Mouse (Mus musculus) adrenal gland (tissue): Measurements from ENCODE around the gene Timm44.

Experiments
- intact Hi-C: fragments of 180-260 bp; cut with DNase I; formaldehyde crosslinking; loops from one replicate; pipeline ENCODE4 v1.15.1; 2025

The Timm44 gene

DNA sequence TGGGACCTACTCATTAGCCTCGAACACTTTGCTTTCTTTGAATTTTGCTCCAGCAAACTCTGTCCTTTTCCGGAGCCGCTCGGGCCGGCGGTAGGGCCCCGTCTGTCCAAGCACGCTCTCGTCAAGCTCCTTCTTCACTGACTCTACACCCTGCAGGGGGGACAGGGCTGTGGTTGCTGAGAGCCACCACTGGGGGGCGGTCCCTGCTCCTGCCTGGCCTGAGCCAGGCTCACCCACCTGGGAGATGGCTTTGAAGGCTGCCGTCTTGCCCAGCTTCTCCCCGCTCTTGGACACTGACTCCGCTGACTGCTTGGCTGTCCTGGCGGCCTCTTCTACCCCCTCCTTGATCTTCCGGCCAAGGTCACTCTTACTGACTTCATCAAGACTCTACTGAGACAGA is 8.1 kb downstream of the Timm44 start:
- intact Hi-C loops: loop anchor here (10.0 kb wide), 1 partner anchor 247 kb away; no protein-coding TSS in a partner anchor

DNA sequence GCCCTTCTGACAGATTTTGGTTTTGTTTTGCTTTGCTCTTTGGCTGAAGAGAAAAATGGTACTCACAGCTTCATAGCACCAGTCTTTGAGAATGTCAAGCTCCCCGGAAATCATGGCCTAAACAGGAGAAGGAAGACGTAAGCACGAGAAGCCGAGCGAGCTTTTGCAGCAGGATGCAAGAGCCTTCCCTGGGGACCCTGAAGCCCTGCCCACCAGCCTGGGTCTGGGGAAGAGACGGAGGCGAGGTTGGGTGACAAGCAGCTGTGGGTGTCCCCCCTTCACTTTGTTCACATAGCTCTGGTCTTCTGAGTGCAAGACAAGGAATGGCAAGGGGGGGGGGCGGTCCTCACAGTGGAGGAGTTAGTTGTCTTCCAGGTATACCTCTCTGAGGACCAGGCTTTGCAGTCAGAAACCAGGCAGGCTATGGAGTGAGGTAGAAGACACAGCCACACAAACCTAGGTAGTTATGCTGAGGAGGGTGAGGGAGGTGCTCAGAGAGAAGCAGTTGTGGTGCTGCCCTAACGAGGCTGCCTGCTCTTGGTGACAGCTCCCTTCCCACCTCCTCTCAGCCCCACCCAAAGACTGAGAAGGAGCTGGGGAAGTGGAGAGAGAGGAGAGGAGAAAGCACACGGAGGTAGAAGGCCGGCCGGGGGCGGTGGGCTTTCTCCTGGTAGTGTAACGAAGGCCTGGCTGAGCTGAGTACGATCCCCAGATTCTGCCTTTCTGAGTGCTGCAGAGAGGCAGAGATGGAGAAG is 10.4 kb downstream of the Timm44 start:
- intact Hi-C loops: loop anchor here (10.0 kb wide), 1 partner anchor 249 kb away; no protein-coding TSS in a partner anchor

DNA sequence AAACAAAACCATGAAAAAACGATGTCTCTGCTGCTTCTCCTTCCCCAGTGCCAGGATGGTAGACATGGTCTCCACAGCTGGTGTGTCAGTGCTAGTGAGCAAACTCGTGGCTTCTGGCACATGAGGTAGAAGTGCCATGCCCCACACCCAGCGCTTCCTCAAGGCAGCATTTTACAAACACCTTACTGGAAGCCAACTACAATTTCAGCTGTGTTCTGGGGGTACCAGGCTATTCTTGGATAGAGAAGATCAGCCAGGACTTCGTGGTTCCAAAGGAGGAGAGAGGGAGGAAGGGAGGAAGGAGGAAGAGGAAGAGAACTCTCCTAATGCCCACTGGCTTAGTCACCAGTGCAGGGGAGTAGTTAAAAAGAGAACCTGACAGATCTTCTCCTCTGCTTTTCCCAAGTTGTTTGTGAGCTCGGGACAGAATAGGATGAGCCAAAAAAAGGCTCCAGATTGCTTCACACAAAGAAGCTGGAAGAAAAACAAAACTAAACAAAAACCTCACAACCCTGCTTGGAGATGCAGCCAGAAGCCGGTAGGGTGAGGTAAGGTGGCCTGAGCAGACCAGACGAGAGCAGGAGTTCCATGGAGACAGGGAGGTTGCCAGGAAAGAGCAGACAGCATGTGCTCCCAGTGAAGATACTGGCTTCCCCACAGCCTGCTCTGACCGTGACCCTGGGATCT is 12.5 kb downstream of the Timm44 start:
- intact Hi-C loops: loop anchor here (10.0 kb wide), 1 partner anchor 252 kb away; no protein-coding TSS in a partner anchor

DNA sequence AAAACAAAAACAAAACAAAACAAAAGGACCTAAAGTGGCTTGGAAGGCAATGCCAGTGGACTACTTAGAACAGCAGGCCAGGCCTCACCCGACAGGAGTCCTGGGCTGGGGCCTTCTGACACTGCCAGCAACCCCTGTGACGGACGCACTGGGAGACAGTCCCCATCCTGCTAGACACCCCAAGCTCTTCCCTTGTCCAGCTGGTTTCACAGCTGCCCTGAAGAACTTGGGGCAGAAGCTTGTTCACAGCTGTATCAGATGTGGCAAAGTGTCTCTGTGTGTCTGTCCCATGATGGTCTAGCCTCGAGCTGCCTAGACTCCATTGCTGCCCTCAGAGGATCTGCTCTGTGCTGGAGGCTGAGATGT is 15.9 kb downstream of the Timm44 start:
- intact Hi-C loops: loop anchor here (1.0 to 10.0 kb wide), 5 partner anchors 15 to 415 kb away; no protein-coding TSS in a partner anchor

DNA sequence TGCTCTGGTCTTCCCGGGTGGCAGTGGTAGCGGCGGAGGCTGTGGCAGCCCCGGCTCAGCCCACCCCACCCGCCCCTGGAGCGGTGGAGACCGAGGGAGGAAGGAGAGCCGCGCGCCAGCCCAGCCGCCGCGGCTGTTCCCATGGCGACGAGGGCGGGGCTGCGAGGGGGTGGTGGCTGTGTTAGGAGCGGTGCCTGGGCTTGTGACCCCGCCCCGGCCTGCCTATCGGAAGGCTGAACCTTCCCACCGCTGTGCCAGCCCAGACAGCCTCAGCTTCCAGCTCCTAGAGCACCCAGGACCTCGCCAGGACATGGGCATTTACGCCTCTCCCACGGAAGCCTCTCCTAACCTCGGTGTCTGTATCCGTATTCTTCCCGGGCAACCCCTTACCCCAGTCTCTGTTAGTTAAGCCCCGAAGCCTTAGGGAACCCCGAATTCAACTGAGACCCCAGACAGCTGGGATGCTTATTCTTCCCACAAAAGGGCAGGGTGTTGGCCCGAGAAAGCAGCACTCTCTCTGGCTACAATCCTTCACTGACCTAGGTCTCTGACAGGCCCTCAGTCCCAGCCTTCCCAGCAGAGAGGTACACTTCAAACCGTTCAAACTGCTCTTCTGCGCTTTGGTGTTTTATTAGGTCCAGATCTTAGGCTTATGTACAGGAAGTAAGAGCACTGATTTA is 16.4 kb downstream of the Timm44 start, which contains the start of gene Ctxn1:
TSS of gene Ctxn1 (minus strand) at position 150 of the 680 bp plus-strand sequence.
- intact Hi-C loops: loop anchor here (1.0 to 10.0 kb wide), 4 partner anchors 15 to 416 kb away; no protein-coding TSS in a partner anchor

DNA sequence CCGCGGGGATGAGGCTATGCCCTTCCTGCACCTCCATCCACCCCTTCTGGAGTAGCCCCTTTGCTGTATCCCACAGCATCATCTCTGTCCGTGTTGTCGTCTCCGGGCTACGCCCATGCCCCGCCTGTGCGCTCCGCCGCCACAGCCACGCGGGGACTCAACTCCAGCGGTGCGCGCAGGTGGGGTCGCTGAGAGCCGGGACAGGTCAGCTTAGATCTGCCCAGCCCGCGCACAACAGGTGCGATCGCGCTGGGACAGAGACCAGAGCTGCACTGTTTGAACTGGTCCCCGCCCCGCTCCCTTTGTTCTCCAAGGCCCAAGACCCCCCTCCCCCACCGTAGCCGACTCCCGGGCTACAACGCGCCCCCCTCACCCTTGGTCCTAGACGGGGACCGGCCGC is 17.0 kb downstream of the Timm44 start:
- intact Hi-C loops: loop anchor here (1.0 to 10.0 kb wide), 4 partner anchors 16 to 416 kb away; no protein-coding TSS in a partner anchor

DNA sequence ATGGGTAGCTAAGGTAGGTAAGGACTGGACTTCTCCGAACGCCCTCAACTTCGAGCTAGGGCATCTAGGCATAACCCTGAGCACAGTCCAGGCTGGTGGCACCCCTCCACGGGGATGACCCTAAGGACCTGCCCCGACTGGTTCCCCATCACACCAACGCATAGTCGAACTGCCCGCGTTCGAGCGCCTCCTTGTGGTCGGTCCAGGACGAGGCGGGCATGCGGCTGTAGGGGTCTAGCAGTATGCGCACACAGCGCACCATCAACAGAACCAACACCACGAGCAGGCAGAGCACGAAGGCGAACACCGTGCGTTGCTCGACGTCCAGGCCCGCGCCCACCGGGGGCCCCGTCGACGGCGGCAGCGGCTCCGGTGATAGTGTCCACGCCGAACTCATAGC is 17.5 kb downstream of the Timm44 start:
- intact Hi-C loops: loop anchor here (5.0 to 10.0 kb wide), 3 partner anchors 66 to 417 kb away; no protein-coding TSS in a partner anchor

DNA sequence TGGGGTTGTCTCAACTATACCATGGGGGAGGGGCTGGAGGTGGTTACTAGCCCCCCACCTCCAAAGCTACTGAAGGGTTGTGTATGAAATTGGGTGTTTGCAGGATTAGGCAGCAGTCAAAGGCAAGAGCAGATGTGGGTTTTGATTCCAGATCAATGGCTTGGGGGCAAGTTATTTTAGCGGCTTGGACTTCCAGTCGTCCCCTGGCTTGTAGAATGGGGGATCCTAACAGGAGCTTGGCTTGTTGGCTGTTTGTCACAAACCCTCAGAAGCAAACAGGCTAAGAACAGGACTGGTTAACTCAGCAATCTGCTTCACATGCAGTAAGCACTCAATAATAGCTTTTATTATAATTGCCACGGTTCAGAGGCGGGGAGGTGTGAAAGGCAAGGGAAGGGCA is 18.4 kb downstream of the Timm44 start:
- intact Hi-C loops: loop anchor here (5.0 to 10.0 kb wide), 3 partner anchors 65 to 417 kb away; no protein-coding TSS in a partner anchor

DNA sequence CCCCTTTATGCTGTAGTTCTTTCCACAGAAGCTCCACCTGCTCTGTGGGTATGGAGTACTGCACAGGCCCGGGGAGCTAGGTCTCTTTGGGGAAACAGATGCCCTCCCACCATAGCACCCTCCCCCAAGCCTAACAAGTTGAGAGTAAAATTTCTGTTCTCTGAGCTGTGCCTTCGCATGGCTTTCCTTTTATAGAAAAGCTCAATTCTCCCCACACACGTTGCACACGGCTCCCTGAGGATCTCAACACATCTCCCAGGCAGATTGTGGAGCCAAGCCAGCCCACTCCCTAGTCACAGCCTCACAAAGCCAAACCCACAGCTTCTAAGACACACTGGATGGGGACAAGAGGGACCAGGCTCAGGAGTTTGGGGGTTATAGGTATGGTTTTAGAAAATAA is 18.8 kb downstream of the Timm44 start:
- intact Hi-C loops: loop anchor here (5.0 to 10.0 kb wide), 3 partner anchors 65 to 418 kb away; no protein-coding TSS in a partner anchor

DNA sequence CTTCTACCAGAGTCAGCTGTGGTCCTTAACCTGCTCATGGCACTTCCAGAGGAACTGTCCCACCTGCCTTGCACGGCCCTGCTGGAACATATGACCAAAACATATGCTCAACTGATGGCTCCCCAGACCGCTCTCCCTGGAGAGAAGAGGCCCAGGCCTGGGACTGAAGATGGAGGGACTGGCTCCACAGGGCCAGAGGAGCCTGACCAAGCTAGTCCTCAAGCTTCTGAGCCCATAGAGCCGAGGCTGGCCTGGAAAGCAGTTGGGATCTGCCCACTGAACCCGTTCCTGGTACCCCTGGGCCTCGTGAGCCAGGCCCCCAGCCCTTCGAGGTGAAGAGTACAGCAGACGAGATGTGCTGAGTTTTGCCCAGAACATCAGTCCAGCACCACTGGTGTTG is 20.2 kb downstream of the Timm44 start:
- intact Hi-C loops: loop anchor here (5.0 to 10.0 kb wide), 3 partner anchors 63 to 419 kb away; no protein-coding TSS in a partner anchor

DNA sequence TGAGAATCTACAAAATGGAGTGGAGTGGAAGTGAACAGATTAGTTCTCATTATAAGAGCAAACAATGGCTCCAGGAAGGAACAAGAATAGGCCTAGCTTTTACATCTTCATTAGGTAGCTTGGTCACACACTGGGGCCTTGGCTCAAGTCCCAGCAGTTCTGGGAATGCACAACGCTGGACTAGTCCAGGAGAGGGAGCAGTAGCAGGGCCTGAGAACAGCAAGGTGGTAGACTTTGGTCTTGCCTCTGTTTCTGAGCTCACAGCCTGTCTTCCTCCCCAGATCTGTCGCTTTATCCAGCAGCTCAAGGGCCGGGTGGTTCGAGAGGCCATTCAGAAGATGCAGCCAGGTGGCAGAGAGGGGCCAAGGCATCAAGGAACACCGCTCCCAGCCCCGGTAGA is 21.7 kb downstream of the Timm44 start:
- intact Hi-C loops: loop anchor here (5.0 to 10.0 kb wide), 2 partner anchors 68 to 421 kb away; no protein-coding TSS in a partner anchor

DNA sequence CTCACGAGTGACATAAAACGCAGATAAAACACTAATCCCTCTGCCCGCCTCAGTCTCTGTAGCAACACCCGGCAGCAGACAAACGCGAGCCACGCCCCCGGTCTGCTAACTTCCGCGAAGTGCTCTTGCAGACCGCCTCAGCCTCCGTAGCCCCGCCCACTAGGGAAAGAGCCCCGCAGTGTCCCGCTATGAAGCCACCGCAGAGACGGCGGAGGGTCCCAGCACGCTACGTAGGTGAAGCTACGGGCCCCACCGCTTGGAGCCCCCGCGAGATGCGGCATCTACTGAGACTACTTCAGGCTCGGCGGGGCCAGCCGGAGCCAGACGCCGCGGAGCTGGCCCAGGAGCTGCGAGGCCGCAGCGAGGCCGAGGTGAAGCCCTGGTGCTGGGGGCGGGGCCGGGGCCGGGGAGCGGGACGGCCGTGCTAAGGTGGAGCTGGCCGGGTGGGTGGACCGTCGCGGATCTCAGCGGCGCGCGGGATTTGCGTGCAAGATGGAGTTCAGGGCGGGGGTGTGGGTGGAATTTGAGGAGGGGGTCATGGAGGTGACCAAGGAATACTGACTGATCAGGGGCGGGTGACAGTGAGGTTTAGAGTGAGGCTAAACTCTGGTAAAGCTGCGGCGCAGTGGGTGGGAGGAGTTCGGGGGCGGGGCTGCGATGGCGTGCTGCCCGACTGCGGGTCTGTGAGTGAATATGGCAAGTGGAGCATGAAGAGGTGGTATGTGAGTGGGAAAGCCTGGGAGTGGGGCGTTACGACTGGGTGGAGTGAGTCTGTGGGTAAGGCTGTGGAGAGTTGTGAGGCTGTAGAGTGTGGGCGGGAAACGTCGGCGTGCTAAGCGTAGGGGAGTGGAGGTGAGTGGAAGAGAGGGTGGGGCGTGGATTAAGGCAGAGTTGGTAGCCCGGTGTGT is 22.5 kb downstream of the Timm44 start, which contains the start of gene Snapc2:
TSS of gene Snapc2 (plus strand) at position 147 of the 908 bp plus-strand sequence.
- intact Hi-C loops: loop anchor here (5.0 to 10.0 kb wide), 2 partner anchors 69 to 422 kb away; no protein-coding TSS in a partner anchor

DNA sequence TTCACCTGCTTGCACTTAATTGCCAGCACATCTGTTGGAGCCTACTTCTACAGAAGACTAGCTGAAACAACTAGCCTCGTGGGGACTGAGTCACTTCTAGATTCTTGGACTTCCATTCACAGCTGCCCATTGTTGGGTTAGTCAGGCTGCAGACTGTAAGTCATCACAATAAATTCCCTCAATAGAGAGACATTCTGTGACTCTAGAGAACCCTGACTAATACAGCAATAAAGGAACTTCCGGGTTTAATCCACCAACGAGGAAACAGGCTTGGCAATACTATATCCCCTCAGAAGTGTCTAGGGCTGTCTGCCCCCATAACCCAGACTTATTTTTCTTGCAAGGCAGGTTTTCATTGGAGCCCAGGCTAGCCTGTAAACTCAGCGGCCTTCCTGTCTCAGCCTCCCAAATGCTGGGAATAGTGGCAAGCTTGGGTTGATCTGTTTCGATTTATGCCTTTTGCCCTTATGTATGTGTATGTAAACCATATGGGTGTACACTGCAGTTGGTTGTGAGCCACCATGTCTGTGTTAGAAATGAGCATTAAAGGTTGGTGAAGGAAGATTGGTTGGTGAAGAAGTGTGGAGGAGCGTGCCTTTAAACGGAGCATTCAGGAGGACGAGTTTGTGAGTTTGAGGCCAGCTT is 23.5 kb downstream of the Timm44 start:
- intact Hi-C loops: loop anchor here (5.0 to 10.0 kb wide), 2 partner anchors 70 to 423 kb away; no protein-coding TSS in a partner anchor

DNA sequence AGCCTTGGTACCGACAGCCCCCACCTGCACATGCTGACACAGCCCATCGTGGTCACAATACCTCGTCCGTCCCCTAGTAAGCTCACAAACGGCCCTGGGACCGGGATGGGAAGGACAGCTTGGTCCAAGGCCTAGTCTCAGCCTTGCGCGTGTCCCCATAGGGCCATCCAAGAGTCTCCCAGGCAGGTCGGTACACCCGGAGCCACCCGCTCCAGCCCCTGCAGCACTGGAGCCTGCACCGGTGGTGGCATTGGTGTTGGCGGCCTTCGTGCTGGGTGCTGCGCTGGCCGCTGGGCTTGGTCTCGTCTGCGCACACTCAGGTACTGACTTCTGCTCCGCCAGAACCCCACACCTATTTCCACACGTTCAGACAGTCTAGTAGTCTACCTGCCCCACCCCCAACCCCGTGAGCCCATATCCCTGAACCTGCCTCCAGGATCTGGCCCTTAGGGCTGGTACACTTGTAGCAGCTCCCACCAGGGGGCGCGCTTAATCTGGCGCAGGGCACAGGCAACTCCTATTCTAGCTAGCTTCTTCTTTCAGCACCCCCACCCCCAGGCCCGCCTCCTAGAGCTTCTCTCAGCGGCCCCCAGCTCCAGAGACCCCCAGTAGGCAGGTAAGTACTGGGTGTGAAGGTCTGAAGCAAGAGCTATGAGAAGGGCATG is 25.3 kb downstream of the Timm44 start:
- intact Hi-C loops: loop anchor here (5.0 to 10.0 kb wide), 2 partner anchors 72 to 424 kb away; no protein-coding TSS in a partner anchor

DNA sequence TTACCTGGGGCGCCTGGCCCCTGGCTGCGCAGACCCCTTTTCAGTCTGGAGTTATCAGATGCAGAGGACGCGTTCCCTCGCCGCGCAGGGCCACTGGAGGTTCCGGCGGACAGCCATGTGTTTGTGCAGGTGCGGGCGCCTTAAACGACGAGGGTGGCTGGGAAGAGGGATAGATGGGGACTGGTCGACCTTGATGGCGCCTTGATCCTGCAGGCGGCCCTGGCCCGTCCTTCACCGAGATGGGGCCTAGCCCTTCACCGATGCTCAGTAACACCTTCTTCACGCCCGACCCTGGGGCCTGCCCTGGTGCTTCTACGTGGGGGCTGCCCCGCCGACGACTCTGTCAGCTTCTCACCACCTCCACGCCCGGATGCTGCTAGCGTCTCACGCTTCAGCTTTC is 26.5 kb downstream of the Timm44 start:
- intact Hi-C loops: no loop called here

DNA sequence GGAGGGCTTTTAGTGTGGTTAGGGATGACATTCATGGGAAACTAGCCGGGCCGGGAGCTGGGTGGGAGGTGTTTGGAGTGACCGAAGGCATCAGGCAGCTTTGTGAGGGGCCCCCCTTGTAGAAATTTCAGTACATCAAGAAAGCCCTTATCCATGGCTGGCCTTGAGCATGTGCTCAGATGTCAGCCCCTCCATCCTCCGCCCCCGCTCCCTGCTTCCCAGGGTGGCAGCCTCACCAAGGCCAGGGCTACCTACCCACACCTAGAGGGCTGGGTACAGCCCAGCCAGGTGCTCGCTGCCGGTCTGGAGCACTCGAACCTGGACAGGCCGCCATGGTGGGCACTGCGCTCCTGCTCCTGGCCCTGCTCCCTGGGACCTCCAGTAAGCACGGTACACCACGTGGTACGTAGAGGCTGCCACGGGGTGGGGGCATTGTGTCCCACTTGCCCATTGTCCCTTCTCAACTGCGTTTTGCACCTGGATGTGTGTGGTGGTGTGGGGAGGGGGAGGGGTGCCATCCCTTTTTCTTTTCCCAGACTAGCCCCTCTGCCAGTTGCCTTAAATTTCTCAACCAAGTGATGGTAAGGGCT is 27.7 kb downstream of the Timm44 start, which contains the start of gene Tgfbr3l:
TSS of gene Tgfbr3l (plus strand) at position 264 of the 590 bp plus-strand sequence.
- intact Hi-C loops: no loop called here

DNA sequence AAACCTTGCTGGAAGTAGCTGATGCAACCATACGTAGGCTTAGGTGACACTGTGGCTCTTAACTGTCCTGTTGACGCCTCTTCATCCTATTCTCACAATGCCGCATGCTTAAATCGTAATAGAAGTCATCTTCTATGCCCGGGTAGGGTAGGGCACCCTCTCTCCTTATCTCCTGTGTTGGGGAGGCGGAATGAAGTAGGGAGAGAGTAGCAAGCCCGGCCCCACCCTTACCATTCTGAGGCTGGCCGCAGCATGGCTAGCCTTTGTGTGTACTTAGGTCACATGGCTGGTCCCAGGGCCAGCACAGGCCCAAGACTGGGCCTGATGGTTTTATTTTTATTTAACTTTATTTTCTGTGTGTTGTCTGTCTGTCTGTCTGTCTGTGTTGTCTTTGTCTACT is 28.5 kb downstream of the Timm44 start:
- intact Hi-C loops: no loop called here

DNA sequence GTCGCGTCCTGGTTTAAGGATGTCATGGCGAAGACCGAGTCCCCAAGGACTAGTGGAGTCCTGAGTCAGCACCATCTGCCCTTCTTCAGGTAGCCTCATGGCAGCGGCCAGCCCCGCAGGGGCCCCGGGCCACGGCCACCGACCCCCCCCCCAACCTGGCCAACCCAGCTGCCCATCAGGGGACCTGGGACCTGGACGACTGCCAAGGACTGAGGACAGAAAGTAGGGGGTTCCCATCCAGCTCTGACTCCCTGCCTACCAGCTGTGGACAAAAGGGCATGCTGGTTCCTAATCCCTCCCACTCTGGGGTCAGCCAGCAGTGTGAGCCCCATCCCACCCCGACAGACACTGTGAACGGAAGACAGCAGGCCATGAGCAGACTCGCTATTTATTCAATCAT is 30.0 kb downstream of the Timm44 start:
- intact Hi-C loops: no loop called here
